Mouse (Mus musculus): ENCODE measurements around the gene Gm13212. TPM values are rescaled to one million over a fixed set of nuclear protein-coding genes. Genes with fewer than 3 reads are reported as not detected.

The Gm13212 gene
- polyA plus RNA-seq (2012; rRNA removed) = 0.73 and 0.77 TPM in 2 replicates

DNA sequence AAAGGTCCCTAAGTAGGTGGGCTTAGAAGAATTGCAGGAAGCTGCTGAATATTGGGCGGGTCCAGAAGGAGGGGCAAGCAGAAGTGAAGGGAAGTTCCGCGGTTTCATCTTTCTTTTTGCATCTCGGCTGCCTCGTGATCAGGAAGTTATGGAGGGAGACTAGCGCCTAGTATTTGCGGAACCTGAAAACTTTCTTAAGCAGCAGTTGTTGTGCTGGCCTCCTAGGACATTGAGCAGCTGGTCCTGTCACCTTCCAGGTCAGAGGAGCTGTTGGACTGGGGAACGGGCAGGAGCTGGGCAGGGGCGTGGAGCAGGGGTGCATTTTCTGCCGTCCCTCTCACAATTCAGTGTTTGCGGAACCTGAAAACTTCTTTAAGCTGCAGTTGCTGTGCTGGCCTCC is at the start of gene Gm13212:
Gm13212 (plus strand) TSS at position 89 of the 400 bp plus-strand sequence.

GRCm38 (mm10) chr4:145670385-145670784 is 85.4 kb downstream of the Gm13212 start, which contains the start of gene Zfp980:
Gene Zfp980 (plus strand): TSS chr4:145670685.

Other genes starting within 250 kb of the Gm13212 start
- gene Zfp990, start 74.4 kb upstream of the Gm13212 start, polyA plus RNA-seq (2012; rRNA removed) = not detected in 2 replicates
- not detected in 2 replicates for gene Zfp980, start 85.5 kb downstream of the Gm13212 start, polyA plus RNA-seq (2012; rRNA removed)